Mouse (Mus musculus): ENCODE data around the gene Srd5a2.

GRCm38 (mm10) chr17:73991264-73991663 is 56.5 kb downstream of the Srd5a2 start:
- TF ChIP-seq FLI1 (IDR thresholded peaks at IDR 0.05; ENCODE audit: low read length): no peak
- no peak for TF ChIP-seq GATA1 (IDR thresholded peaks at IDR 0.05; ENCODE audit: borderline replicate concordance, low read length)
